Mouse (Mus musculus) layer of hippocampus, postnatal 25 days (tissue): ENCODE results near the gene Ttc5. TPM values are rescaled to one million over a fixed set of nuclear protein-coding genes. Genes with fewer than 3 reads are reported as not detected.
"Not testable (repeated sequence)": the region's sequence is repeated elsewhere in the genome, so short reads cannot be mapped to it uniquely, and the experiment has no call there.

Experiments used
- DNase-seq, 2 experiments: peaks; one replicate each; pipeline ENCODE4 v3.0.0; 2022; ENCODE audit warnings: mixed read lengths in 2 of 2, low spot score in 1 of 2; ENCODE audit errors: extremely low spot score in 1 of 2
- total RNA-seq, 2 experiments: library from RNA; stranded (reverse); gene quantifications; 2 replicates each; pipeline ENCODE4 v1.2.3; 2021

Gene Ttc5
- 10 to 100 TPM; 62.2 to 71.8 TPM for total RNA-seq

- peak; percentile 94 to 98 for DNase-seq
Observed at GRCm38 (mm10) chr14:50785251-50785637, at the start of gene Ttc5. Gene Ttc5 (minus strand): TSS chr14:50785519.

- no peak for DNase-seq
Observed at GRCm38 (mm10) chr14:50834435-50834834, 49.1 kb upstream of the Ttc5 start.

- DNase-seq: no peak
Observed at GRCm38 (mm10) chr14:50833964-50834363, 48.6 kb upstream of the Ttc5 start.

GRCm38 (mm10) chr14:50829878-50830277 lies 44.6 kb upstream of the Ttc5 start:
- DNase-seq: no peak

- no peak for DNase-seq
Observed at GRCm38 (mm10) chr14:50826579-50826978, 41.3 kb upstream of the Ttc5 start.

GRCm38 (mm10) chr14:50824219-50824618 lies 38.9 kb upstream of the Ttc5 start:
- DNase-seq: no peak

GRCm38 (mm10) chr14:50823240-50823639 lies 37.9 kb upstream of the Ttc5 start:
- no peak for DNase-seq

GRCm38 (mm10) chr14:50813060-50813459 lies 27.7 kb upstream of the Ttc5 start:
- no peak for DNase-seq

GRCm38 (mm10) chr14:50807487-50808072 lies 22.3 kb upstream of the Ttc5 start, which contains the start of the genes Ccnb1ip1 and Parp2:
Gene Ccnb1ip1 (minus strand): TSS chr14:50807732.
Gene Parp2 (plus strand): TSS chr14:50807841.
- DNase-seq: peak; percentile 96 to 99

- not testable (repeated sequence) for DNase-seq
Observed at GRCm38 (mm10) chr14:50806469-50806868, 21.1 kb upstream of the Ttc5 start.

- no peak for DNase-seq
Observed at GRCm38 (mm10) chr14:50804683-50805082, 19.4 kb upstream of the Ttc5 start.

GRCm38 (mm10) chr14:50802843-50803562 lies 17.7 kb upstream of the Ttc5 start:
- DNase-seq: no peak

- no peak for DNase-seq
Observed at GRCm38 (mm10) chr14:50802441-50802840, 17.1 kb upstream of the Ttc5 start.

GRCm38 (mm10) chr14:50799502-50800259 lies 14.4 kb upstream of the Ttc5 start:
- DNase-seq: peak in 1 of 2 experiments; percentile 28

GRCm38 (mm10) chr14:50798512-50798911 lies 13.2 kb upstream of the Ttc5 start:
- no peak for DNase-seq

GRCm38 (mm10) chr14:50796464-50796863 lies 11.1 kb upstream of the Ttc5 start:
- DNase-seq: no peak

- DNase-seq: no peak
Observed at GRCm38 (mm10) chr14:50795965-50796364, 10.6 kb upstream of the Ttc5 start.

- DNase-seq: no peak
Observed at GRCm38 (mm10) chr14:50795261-50795935, 10.1 kb upstream of the Ttc5 start.

- DNase-seq: no peak
Observed at GRCm38 (mm10) chr14:50788157-50788556, 2.8 kb upstream of the Ttc5 start.

GRCm38 (mm10) chr14:50784391-50785250 lies 698 bp downstream of the Ttc5 start:
- no peak for DNase-seq
